Mouse (Mus musculus): ENCODE data around the gene Trim67.

Gene Trim67

GRCm38 (mm10) chr8:124792708-124793107 is at the start of gene Trim67:
Gene Trim67, plus strand, starts transcription at chr8:124793092.
- DNase-seq = peak; percentile 93

DNA sequence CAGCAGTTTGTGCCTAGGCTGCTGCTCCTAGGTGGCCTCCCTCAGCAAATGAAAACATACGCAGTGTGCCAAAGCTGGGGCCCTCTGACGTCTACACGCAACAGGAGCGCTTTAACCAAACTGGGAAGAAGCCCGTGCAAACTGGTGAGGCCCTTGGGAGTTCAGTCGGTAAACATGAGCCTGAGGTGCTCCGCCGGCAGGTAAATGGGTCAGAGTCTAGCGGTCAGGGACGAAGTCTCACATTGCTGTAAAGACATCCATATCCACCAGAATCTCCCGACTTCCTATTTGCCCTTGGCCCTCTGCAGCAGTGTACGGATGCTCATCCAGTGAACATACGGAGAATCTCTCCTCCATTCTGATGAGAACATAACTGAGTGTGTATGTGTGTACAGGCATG is 46.2 kb upstream of the Trim67 start:
- DNase-seq = no peak

DNA sequence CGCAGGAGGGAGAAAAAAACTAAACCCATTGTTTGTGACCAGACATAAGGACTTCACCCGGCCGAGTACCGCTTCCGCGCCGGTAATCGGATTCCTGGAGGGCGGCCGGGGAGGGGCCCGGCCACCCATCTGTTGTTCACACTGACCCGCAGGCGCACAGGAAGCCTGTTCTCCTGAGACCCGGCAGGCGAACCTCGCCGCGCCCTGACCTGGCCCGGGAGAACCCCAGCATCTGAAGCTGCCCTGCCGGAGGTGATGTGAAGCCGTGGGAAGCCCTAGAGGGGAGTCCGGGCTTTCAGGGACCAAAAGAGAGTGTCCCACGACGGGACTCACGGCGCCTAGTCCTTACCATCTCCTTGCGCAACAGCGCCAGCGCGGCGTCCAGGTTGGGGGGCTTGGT is 41.7 kb upstream of the Trim67 start:
- peak; percentile 77 for DNase-seq

DNA sequence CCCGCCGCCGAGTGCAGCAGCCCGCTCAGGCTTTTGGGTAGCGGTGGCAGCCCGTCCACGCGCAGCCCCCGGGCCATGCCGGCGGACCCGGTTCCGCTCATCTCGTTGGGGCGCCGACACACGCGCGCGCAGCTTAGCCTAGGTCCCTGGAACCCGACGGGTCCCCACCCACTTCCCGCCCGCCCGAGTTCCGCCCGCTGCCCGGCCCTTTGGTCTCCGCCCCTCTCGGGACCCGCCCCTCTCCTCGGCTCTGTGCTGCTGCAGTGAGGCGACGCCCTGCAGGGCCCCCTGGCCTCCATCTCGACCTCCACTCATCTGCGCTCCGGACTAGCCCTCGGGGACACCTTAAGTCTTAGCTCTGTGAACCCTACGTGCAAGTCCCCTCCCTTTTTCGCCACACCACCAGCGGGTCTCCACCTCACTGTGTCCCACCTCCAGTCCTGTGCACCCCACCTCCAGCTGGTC is 41.2 kb upstream of the Trim67 start, which contains the start of gene Fam89a:
TSS of gene Fam89a (minus strand) at position 124 of the 465 bp plus-strand sequence.
- DNase-seq = peak; percentile 78

GRCm38 (mm10) chr8:124752325-124752862 is 40.5 kb upstream of the Trim67 start:
- no peak for DNase-seq

DNA sequence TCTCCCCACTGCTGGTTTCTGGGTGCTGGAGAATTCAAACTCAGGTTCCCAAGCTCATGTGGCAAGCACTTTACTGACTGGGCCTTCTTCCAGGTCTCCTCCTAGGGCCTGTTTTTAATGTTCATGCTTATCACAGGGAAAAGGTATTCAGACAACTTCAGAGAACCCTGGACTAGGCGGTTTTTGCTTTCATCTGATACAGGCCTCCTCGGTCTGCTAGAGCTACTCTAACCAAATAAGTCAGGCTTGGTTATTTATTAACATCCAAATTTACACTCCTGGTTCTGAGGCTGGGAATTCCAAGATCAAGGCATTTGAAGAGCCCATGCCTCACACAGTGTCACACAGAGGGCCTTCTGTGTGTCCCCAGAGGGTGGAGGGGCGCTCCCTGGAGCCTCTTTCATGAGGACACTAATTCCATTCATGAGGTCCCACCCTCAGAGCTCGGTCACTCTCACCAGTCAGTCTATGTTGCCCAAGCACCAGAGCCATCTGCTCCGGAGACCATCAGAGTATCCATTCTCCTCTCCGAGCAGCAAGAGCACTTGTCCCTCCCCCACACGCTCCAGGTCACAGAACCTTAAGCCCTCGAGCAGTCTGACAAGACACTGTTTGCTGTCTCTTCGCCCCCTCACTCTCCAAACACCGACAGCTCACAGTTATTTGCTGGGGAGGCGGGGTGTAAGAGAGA is 38.6 kb upstream of the Trim67 start:
- peak; percentile 82 for DNase-seq

DNA sequence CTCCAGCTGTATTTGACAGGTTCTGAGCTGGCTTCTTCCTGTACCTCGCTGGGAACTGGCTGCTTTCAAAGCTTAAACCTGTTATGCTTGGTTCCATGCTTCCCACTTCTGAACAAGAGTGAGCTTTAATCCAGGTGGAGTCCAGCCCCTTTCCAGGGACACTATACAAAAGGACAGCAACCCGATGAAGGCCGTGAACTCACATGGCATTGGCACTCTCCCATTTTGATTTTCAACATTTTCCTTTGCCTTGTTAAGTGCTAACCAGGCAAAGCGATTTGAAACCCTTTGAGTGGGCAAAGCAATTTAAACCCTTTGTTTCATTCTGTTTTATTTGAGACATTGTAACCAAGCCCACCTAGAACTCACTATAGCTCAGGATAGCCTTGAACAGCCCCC is 38.1 kb upstream of the Trim67 start:
- DNase-seq = no peak

- no peak for DNase-seq
Measured at GRCm38 (mm10) chr8:124755481-124755880, 37.4 kb upstream of the Trim67 start.

DNA sequence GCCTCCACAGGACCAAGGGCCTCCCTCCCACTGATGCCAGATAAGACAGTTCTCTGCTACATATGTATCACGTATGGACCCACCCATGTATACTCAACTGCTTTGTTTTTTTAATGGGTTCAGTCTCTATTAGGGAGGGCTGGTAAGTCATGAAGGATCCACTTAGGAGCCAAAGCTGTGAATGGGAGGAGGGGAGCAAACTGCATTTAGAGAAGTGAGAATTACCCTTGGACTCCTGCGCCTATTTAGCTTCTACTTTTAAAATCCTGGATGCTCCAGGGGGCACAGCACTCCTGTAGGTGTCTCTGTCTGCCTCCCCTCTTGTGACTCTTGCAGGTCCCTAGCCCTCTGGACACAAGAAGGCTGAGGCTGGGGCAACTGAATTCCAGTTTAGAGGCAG is 36.7 kb upstream of the Trim67 start:
- no peak for DNase-seq

GRCm38 (mm10) chr8:124756601-124757000 is 36.3 kb upstream of the Trim67 start:
- DNase-seq = no peak

DNA sequence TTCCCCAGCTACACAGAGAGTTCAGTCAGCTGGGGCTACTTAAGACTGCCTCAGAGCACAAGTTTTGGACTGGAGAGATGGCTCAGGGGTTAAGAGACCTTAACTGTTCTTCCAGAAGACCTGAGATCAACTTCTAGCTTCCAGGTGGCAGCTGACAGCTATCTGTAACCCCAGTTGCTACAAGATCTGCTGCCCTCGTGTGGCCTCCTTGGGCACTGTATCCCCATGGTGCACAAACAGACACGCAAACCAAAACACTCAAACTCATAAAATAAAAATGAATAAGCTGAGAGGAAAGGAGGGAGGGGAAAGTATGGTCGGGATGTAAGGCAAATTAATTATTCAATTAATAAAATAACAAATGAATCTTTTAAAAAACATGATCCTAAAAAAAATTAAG is 34.3 kb upstream of the Trim67 start:
- peak; percentile 53 for DNase-seq

GRCm38 (mm10) chr8:124763061-124763460 is 29.8 kb upstream of the Trim67 start:
- DNase-seq = no peak

- no peak for DNase-seq
Measured at GRCm38 (mm10) chr8:124772389-124772788, 20.5 kb upstream of the Trim67 start.

- DNase-seq = peak; percentile 86
Measured at GRCm38 (mm10) chr8:124775695-124776094, 17.2 kb upstream of the Trim67 start.

DNA sequence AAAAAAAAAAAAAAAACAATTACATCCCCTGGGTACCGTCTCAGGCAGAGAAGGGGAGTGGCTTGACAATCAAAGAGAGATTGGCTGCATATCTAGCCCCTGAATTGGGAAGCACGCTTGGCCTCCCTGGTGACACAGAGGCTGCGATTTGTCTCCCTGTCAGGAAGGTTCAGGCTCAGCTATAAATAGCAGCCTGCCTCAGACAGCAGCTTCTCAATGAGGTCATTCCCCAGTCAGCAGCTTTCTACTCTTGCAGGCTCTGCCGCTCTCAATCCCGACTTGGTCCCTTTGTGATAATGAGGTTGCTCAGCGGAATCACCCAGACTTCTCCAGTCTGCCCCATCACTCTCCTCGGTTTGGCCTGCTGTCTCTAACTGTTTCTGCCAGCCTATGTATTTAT is 12.7 kb upstream of the Trim67 start:
- DNase-seq = peak; percentile 90

DNA sequence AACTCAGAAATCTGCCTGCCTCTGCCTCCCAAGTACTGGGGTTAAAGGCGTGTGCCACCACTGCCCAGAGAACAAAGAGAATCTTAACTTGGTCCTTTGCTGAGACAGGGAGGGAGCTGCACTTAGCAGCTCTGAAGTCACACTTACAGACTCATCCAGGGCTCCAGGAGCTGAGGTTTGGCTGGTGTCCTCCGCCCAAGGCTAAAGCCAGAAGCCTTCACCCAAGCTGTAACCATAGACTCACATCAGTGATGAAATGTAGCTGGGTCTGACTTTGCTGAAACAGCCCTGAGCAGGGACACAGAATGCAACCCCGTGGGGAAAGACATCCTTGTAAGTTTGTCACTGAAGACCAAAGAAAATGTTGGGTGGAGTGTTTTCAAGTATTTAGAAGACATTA is 10.5 kb upstream of the Trim67 start:
- DNase-seq = no peak

GRCm38 (mm10) chr8:124783228-124783627 is 9.7 kb upstream of the Trim67 start:
- no peak for DNase-seq

DNA sequence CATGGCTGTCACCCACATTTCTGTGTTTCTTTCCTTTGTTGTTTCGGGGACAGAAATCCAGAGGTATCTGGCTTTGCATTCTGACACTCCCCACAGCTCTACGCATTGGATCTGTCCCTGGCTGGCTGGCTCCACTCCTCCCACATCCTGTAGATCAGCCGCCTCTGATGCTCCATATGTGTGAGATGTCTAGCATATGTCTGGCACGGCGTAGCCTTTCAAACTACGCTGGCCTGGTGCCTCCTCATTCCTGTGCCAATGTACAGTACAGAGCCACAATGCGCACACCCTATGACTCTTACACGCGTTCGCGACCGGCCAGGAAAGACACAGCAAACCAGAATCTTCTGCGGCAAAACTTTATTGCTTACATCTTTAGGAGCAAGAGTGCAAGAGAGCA is 8.3 kb upstream of the Trim67 start:
- no peak for DNase-seq

DNA sequence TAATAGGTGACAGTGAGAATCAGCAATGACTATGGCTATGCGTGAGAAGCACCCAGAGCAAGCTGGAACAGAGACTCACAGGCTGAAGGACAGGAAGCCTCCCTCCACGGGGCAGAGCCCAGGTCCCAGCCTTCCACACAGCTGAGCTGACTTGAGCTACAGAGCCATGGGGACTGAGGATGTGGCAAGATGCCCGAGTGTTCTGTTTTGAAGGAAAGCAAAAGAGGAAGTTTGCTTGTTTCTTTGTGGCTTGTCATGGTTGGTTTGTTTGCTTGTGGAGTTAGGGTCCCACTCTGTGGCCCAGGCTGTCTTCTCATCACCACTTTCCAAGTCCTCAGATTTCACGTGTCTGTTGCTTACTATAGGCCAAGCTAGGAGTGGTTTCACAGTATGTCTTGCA is 2.2 kb upstream of the Trim67 start:
- no peak for DNase-seq

- peak; percentile 40 for DNase-seq
Measured at GRCm38 (mm10) chr8:124791751-124792150, 1.1 kb upstream of the Trim67 start.

- DNase-seq = peak; percentile 75
Measured at GRCm38 (mm10) chr8:124792186-124792585, 706 bp upstream of the Trim67 start.

- DNase-seq = peak; percentile 92
Measured at GRCm38 (mm10) chr8:124793172-124793651, 320 bp downstream of the Trim67 start.

DNA sequence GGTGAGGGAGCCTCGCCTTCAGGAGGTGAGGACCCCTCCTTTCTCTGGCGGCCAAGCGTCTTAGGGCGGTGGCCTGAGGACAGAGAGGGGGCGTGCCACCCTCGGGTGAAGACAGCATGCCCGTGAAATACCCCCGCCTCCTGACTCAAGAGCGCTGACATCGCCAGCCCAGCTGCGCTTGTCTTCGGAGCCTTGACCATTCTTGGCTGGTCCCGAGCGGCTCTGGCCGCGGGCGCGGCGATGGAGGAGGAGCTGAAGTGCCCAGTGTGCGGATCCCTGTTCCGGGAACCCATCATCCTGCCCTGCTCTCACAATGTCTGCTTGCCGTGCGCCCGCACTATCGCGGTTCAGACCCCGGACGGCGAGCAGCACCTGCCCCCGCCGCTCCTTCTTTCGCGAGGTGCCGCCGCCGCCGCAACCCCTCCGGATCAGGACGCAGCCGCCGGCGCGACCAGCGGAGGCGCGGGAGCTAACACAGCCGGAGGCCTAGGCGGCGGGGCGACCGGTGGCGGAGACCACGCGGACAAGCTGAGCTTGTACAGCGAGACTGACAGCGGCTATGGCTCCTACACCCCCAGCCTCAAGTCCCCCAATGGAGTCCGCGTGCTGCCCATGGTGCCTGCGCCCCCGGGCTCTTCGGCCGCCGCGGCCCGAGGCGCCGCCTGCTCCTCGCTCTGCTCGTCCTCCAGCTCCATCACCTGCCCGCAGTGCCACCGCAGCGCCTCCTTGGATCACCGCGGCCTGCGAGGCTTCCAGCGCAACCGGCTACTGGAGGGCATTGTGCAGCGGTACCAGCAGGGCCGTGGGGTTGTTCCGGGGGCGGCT is 981 bp downstream of the Trim67 start:
- no peak for DNase-seq

DNA sequence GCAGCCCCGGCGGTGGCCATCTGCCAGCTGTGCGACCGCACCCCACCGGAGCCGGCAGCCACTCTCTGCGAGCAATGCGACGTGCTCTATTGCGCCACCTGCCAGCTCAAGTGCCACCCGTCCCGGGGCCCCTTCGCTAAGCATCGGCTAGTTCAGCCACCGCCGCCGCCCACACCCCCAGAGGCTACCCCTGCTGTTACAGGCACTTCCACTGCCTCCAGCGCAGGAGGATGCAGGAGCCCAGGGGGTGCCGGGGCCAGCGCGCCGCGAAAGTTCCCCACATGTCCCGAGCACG is 1.5 kb downstream of the Trim67 start:
- peak; percentile 85 for DNase-seq

Measured in retina, postnatal 1 day (tissue).